Mouse (Mus musculus): Measurements from ENCODE around the gene Ethe1.

GRCm38 (mm10) chr7:24585995-24586394 lies 1.3 kb upstream of the Ethe1 start:
- TF ChIP-seq E2F4 (IDR thresholded peaks at IDR 0.05; ENCODE audit: insufficient read depth) (no peak), MYOG (IDR thresholded peaks at IDR 0.05; ENCODE audit: control insufficient read depth in 1 of 3, insufficient read depth in 1 of 3, insufficient read length in 2 of 3, low read depth in 2 of 3) (no peak), POLR2A (IDR thresholded peaks at IDR 0.05; ENCODE audit: insufficient read length, low read depth) (no peak), MYOD1 (IDR thresholded peaks at IDR 0.05; ENCODE audit: control insufficient read depth in 1 of 3, insufficient read length in 2 of 3, low read depth in 2 of 3) (no peak), USF1 (IDR thresholded peaks at IDR 0.05; ENCODE audit: low read depth) (no peak), TCF12 (IDR thresholded peaks at IDR 0.05; ENCODE audit: insufficient read depth, poor library complexity, severe bottlenecking) (no peak), MAX (IDR thresholded peaks at IDR 0.05; ENCODE audit: low read depth) (no peak), CEBPB (IDR thresholded peaks at IDR 0.05; ENCODE audit: insufficient read depth, poor library complexity, severe bottlenecking) (no peak), REST (IDR thresholded peaks at IDR 0.05; ENCODE audit: insufficient read depth, insufficient read length) (no peak), TCF3 (IDR thresholded peaks at IDR 0.05; ENCODE audit: insufficient read length, low read depth) (no peak), SRF (IDR thresholded peaks at IDR 0.05; ENCODE audit: control insufficient read depth, insufficient read length, low read depth) (no peak)

Measured in myocyte (in vitro differentiated cells).